Mouse (Mus musculus) embryo, embryonic 11 days (tissue): ENCODE measurements around the gene Dhx16.
A peak's percentile ranks its signal among the peaks of the same experiment; 100 is the strongest.

Experiments used
- DNase-seq: peaks from one replicate; pipeline ENCODE4 v3.0.0-alpha.2; 2015

Dhx16 gene

GRCm38 (mm10) chr17:35897644-35898573 is 18.3 kb downstream of the Dhx16 start:
- no peak for DNase-seq

- no peak for DNase-seq
Measured at GRCm38 (mm10) chr17:35900636-35901035, 21.0 kb downstream of the Dhx16 start.

GRCm38 (mm10) chr17:35903343-35903991 is 23.8 kb downstream of the Dhx16 start:
- DNase-seq, result no peak

GRCm38 (mm10) chr17:35903992-35904355 is 24.4 kb downstream of the Dhx16 start:
- no peak for DNase-seq

GRCm38 (mm10) chr17:35905587-35905986 is 26.0 kb downstream of the Dhx16 start:
- DNase-seq, result no peak

- no peak for DNase-seq
Measured at GRCm38 (mm10) chr17:35907609-35908008, 28.0 kb downstream of the Dhx16 start.

- DNase-seq, result no peak
Measured at GRCm38 (mm10) chr17:35909186-35909918, 29.7 kb downstream of the Dhx16 start.

GRCm38 (mm10) chr17:35909919-35910369 is 30.3 kb downstream of the Dhx16 start, which contains the start of gene Atat1:
Atat1 (minus strand) TSS chr17:35910075.
- DNase-seq, result peak; percentile 96

- DNase-seq, result no peak
Measured at GRCm38 (mm10) chr17:35914975-35915374, 35.4 kb downstream of the Dhx16 start.

GRCm38 (mm10) chr17:35915538-35916296 is 36.1 kb downstream of the Dhx16 start:
- no peak for DNase-seq

- peak; percentile 100 for DNase-seq
Measured at GRCm38 (mm10) chr17:35916297-35917142, 36.9 kb downstream of the Dhx16 start, which contains the start of the genes Mrps18b and Ppp1r10. Mrps18b (minus strand) TSS chr17:35916389. Ppp1r10 (plus strand) TSS chr17:35916434.

- DNase-seq, result peak; percentile 44
Measured at GRCm38 (mm10) chr17:35917143-35917462, 37.5 kb downstream of the Dhx16 start.

GRCm38 (mm10) chr17:35917463-35918251 is 38.0 kb downstream of the Dhx16 start:
- DNase-seq, result peak; percentile 71

GRCm38 (mm10) chr17:35918276-35919059 is 38.8 kb downstream of the Dhx16 start:
- DNase-seq, result peak; percentile 74

- DNase-seq, result peak; percentile 97
Measured at GRCm38 (mm10) chr17:35919060-35919715, 39.6 kb downstream of the Dhx16 start.

- DNase-seq, result peak; percentile 25
Measured at GRCm38 (mm10) chr17:35919864-35920301, 40.3 kb downstream of the Dhx16 start.

GRCm38 (mm10) chr17:35920384-35920783 is 40.8 kb downstream of the Dhx16 start:
- DNase-seq, result no peak

- DNase-seq, result peak; percentile 73
Measured at GRCm38 (mm10) chr17:35920862-35921562, 41.4 kb downstream of the Dhx16 start.
